ENCODE assay signal across 8 mouse cellular contexts in the genomic region with DNA sequence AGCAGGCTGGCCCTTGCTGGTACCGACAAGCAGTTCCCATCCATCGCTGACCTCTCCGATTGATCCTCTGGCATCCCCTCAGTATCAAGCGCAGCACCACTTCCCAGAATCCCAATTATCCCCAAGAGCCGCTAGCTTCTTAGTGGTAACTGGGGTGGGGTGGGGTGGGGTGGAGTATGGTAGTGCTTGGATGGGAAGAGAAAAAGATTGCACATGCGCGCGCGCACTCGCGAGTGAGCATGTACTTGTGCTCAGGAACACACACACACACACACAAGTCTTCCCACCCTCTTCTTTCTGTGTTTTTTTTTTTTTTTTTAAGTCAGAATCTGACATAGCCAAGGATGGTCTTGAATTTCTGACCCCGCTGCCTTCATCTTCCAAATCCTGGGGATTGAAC. TPM values are rescaled to one million over a fixed set of nuclear protein-coding genes. Genes with fewer than 3 reads are reported as not detected.
DNase-seq lines count a peak whose midpoint lies in the region; ATAC-seq and TF ChIP-seq lines count a peak whose summit lies in the region.

No protein-coding gene starts in this region.

- H3K9ac ChIP-seq in lung, embryonic 16.5 days (ENCODE audit: low read length) = peak overlapping the region; percentile 17; the same call in 1 of the 2 replicates
- H3K9ac ChIP-seq in embryonic facial prominence, embryonic 15.5 days = no peak overlapping the region
- peak overlapping the region; percentile 47 for H3K9ac ChIP-seq in limb, embryonic 12.5 days (replicated peaks)

- DNase-seq in lung, adult 2 months = no peak
- DNase-seq in spleen, postnatal 36 days (ENCODE audit: low spot score in 2 of 2) = no peak
- no peak for DNase-seq in left cerebral cortex, postnatal 36 days (ENCODE audit: low spot score in 2 of 2)
- no peak for DNase-seq in T-cell, adult 2 months (ENCODE audit: low spot score)

- peak overlapping the region; percentile 14; the same call in 1 of the 2 replicates for H3K4me3 ChIP-seq in lung, embryonic 16.5 days (ENCODE audit: low read length)
- no peak overlapping the region for H3K4me3 ChIP-seq in lung, adult 2 months (replicated peaks; ENCODE audit: extremely low read depth, low read depth, low read length)
- H3K4me3 ChIP-seq in embryonic facial prominence, embryonic 15.5 days (replicated peaks) = peak overlapping the region; percentile 32
- H3K4me3 ChIP-seq in limb, embryonic 12.5 days (replicated peaks) = peak overlapping the region; percentile 31
- peak overlapping the region; percentile 34 for H3K4me3 ChIP-seq in small intestine, adult 2 months (ENCODE audit: low read depth, low read length)

- no peaks in the 10 kb centered on the region for H3K9me3 ChIP-seq in lung, embryonic 16.5 days (ENCODE audit: control insufficient read depth, low read length)
- H3K9me3 ChIP-seq in embryonic facial prominence, embryonic 15.5 days (replicated peaks) = no peaks in the 10 kb centered on the region
- H3K9me3 ChIP-seq in limb, embryonic 12.5 days = no peaks in the 10 kb centered on the region

- no peak for TF ChIP-seq POLR2A in lung, adult 2 months (IDR thresholded peaks at IDR 0.05; ENCODE audit: borderline replicate concordance, extremely low read depth, low read depth, low read length)
- TF ChIP-seq POLR2A in small intestine, adult 2 months (IDR thresholded peaks at IDR 0.05; ENCODE audit: low read depth, low read length) = no peak

- H3K36me3 ChIP-seq in lung, embryonic 16.5 days (ENCODE audit: control insufficient read depth, insufficient read depth, low read length) = no peaks in the 10 kb centered on the region
- H3K36me3 ChIP-seq in embryonic facial prominence, embryonic 15.5 days = no peaks in the 10 kb centered on the region
- H3K36me3 ChIP-seq in limb, embryonic 12.5 days = no peaks in the 10 kb centered on the region
- no peaks in the 10 kb centered on the region for H3K36me3 ChIP-seq in small intestine, adult 2 months (ENCODE audit: control insufficient read depth, insufficient read depth, low read length)

- TF ChIP-seq CTCF in lung, adult 2 months (IDR thresholded peaks at IDR 0.05; ENCODE audit: insufficient read depth, low read length) = no peak
- TF ChIP-seq CTCF in small intestine, adult 2 months (IDR thresholded peaks at IDR 0.05; ENCODE audit: extremely low read depth, insufficient read length, insufficient replicate concordance, low read depth, low read length) = no peak

- H3K4me1 ChIP-seq in lung, embryonic 16.5 days (replicated peaks; ENCODE audit: control insufficient read depth, insufficient read depth, low read length) = peaks cover 3% of the 10 kb centered on the region; the same call in 1 of the 2 replicates
- peaks cover 3% of the 10 kb centered on the region; the same call in 1 of the 2 replicates for H3K4me1 ChIP-seq in lung, adult 2 months (ENCODE audit: control insufficient read depth, insufficient read depth, low read length)
- peaks cover 10% of the 10 kb centered on the region for H3K4me1 ChIP-seq in embryonic facial prominence, embryonic 15.5 days
- H3K4me1 ChIP-seq in limb, embryonic 12.5 days (replicated peaks) = peaks cover 9% of the 10 kb centered on the region; the same call in 1 of the 2 replicates
- H3K4me1 ChIP-seq in small intestine, adult 2 months (ENCODE audit: control insufficient read depth, insufficient read depth, insufficient read length, low read length) = no peaks in the 10 kb centered on the region

- intact Hi-C loops in left cerebral cortex, postnatal 36 days (cut with DNase I) = no loop called here

- ATAC-seq in lung, embryonic 16.5 days (ENCODE audit: low read depth) = no peak
- no peak for ATAC-seq in embryonic facial prominence, embryonic 15.5 days (ENCODE audit: insufficient number of reproducible peaks, low FRiP score, low TSS enrichment, low read depth)
- no peak for ATAC-seq in limb, embryonic 12.5 days (ENCODE audit: insufficient number of reproducible peaks, insufficient read depth, low FRiP score, low TSS enrichment, low read depth)

- WGBS in lung, embryonic 16.5 days = 56% methylated on average over 12 of the region's 12 CpGs
- WGBS in lung, adult 2 months = 55% methylated on average over 12 of the region's 12 CpGs
- 54% methylated on average over 12 of the region's 12 CpGs for WGBS in embryonic facial prominence, embryonic 15.5 days
- WGBS in limb, embryonic 12.5 days = 53% methylated on average over 12 of the region's 12 CpGs
- WGBS in small intestine, adult 2 months = 61% methylated on average over 12 of the region's 12 CpGs

- no peaks in the 10 kb centered on the region for H3K27me3 ChIP-seq in lung, embryonic 16.5 days (ENCODE audit: control insufficient read depth, insufficient read depth, low read depth, low read length)
- H3K27me3 ChIP-seq in embryonic facial prominence, embryonic 15.5 days = no peaks in the 10 kb centered on the region
- H3K27me3 ChIP-seq in limb, embryonic 12.5 days = no peaks in the 10 kb centered on the region; the same call in 1 of the 2 replicates
- no peaks in the 10 kb centered on the region for H3K27me3 ChIP-seq in small intestine, adult 2 months (ENCODE audit: control insufficient read depth, insufficient read depth, low read length)

- H3K4me2 ChIP-seq in lung, embryonic 16.5 days (ENCODE audit: low read depth, low read length) = peak overlapping the region; percentile 53
- H3K4me2 ChIP-seq in embryonic facial prominence, embryonic 15.5 days (replicated peaks) = peak overlapping the region; percentile 56
- H3K4me2 ChIP-seq in limb, embryonic 12.5 days = peak overlapping the region; percentile 62

- no peak overlapping the region for H3K27ac ChIP-seq in lung, embryonic 16.5 days (ENCODE audit: low read length)
- H3K27ac ChIP-seq in embryonic facial prominence, embryonic 15.5 days (replicated peaks) = no peak overlapping the region
- no peak overlapping the region for H3K27ac ChIP-seq in limb, embryonic 12.5 days
- H3K27ac ChIP-seq in small intestine, adult 2 months (ENCODE audit: insufficient read depth, low read depth, low read length) = no peak overlapping the region

RNA-seq across cellular contexts. Expression of gene Fam207a, which starts 7.2 kb away (rescaled TPM):
- polyA plus RNA-seq in lung, embryonic 16.5 days (2015; fragmentation: Nextera tagmentation; extraction: Ambion mirVana) = 30.9 and 32.0 TPM in 2 replicates
- polyA plus RNA-seq in lung, adult 2 months (2012; rRNA removed) = 24.6 and 24.7 TPM in 2 replicates
- polyA plus RNA-seq in embryonic facial prominence, embryonic 15.5 days (2015; fragmentation: Nextera tagmentation; extraction: Ambion mirVana) = 37.5 and 38.8 TPM in 2 replicates
- 46.7 and 46.9 TPM in 2 replicates for polyA plus RNA-seq in limb, embryonic 12.5 days (2016; fragmentation: Nextera tagmentation; extraction: Ambion mirVana)
- polyA plus RNA-seq in small intestine, adult 2 months (2012; rRNA removed) = 20.4 and 36.4 TPM in 2 replicates
- total RNA-seq in left cerebral cortex, postnatal 36 days (2021) = 10 to 100 TPM; 33.7 to 33.8 TPM

RNA-seq across cellular contexts. Expression of gene Itgb2, which starts 7.3 kb away (rescaled TPM):
- 5.3 and 7.5 TPM in 2 replicates for polyA plus RNA-seq in lung, embryonic 16.5 days (2015; fragmentation: Nextera tagmentation; extraction: Ambion mirVana)
- 69.9 and 91.7 TPM in 2 replicates for polyA plus RNA-seq in lung, adult 2 months (2012; rRNA removed)
- polyA plus RNA-seq in embryonic facial prominence, embryonic 15.5 days (2015; fragmentation: Nextera tagmentation; extraction: Ambion mirVana) = 2.8 and 3.3 TPM in 2 replicates
- polyA plus RNA-seq in limb, embryonic 12.5 days (2016; fragmentation: Nextera tagmentation; extraction: Ambion mirVana) = 0.98 and 1.0 TPM in 2 replicates
- polyA plus RNA-seq in small intestine, adult 2 months (2012; rRNA removed) = 14.3 and 17.4 TPM in 2 replicates
- total RNA-seq in left cerebral cortex, postnatal 36 days (2021) = 1 to 10 TPM; 2.9 to 3.4 TPM

RNA-seq across cellular contexts. Expression of gene Pttg1ip, which starts 58.8 kb away (rescaled TPM):
- 127 and 138 TPM in 2 replicates for polyA plus RNA-seq in lung, embryonic 16.5 days (2015; fragmentation: Nextera tagmentation; extraction: Ambion mirVana)
- 199 and 223 TPM in 2 replicates for polyA plus RNA-seq in lung, adult 2 months (2012; rRNA removed)
- 135 and 136 TPM in 2 replicates for polyA plus RNA-seq in embryonic facial prominence, embryonic 15.5 days (2015; fragmentation: Nextera tagmentation; extraction: Ambion mirVana)
- 83.6 and 84.0 TPM in 2 replicates for polyA plus RNA-seq in limb, embryonic 12.5 days (2016; fragmentation: Nextera tagmentation; extraction: Ambion mirVana)
- 82.9 and 176 TPM in 2 replicates for polyA plus RNA-seq in small intestine, adult 2 months (2012; rRNA removed)
- 10 to 100 TPM; 71.2 to 88.3 TPM for total RNA-seq in left cerebral cortex, postnatal 36 days (2021)
